Mouse (Mus musculus): ENCODE data around the gene Gm36176.
"Not testable (repeated sequence)": the region's sequence is repeated elsewhere in the genome, so short reads cannot be mapped to it uniquely, and the experiment has no call there.

Gene Gm36176

GRCm38 (mm10) chr10:77846503-77846902 lies at the start of gene Gm36176:
Gene Gm36176 (plus strand): TSS chr10:77846803.
- no peak for DNase-seq

GRCm38 (mm10) chr10:77797677-77798076 lies 48.9 kb upstream of the Gm36176 start:
- DNase-seq: no peak

GRCm38 (mm10) chr10:77798164-77798920 lies 48.3 kb upstream of the Gm36176 start:
- not testable (repeated sequence) for DNase-seq

GRCm38 (mm10) chr10:77798921-77799508 lies 47.6 kb upstream of the Gm36176 start, which contains the start of gene Gm19668:
Gene Gm19668 (minus strand): TSS chr10:77799133.
- no peak for DNase-seq

- no peak for DNase-seq
Observed at GRCm38 (mm10) chr10:77804095-77804494, 42.5 kb upstream of the Gm36176 start.

DNA sequence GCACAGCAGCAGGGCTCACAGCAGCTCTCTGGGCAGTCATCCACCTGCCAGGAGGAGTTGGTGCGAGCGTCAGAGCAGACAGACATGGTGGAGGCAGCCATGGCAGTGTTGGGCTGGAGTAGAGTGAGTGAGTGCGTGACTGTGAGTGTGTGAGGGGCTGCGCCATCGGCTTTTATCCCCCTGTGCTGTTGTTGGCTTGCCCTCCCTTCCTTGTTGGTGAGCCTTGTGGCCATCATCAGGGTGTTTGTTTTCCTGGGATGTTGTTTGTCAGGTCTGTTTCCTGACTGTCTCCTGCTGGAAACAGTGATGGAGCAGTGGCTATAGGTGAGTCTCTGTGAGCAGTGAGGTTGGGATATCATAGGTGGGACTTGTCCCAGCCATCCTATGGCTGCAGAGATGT lies 34.9 kb upstream of the Gm36176 start, which contains the start of gene Gm9507:
Gene Gm9507, minus strand, starts transcription at position 101 of the 400 bp plus-strand sequence.
- DNase-seq: no peak

DNA sequence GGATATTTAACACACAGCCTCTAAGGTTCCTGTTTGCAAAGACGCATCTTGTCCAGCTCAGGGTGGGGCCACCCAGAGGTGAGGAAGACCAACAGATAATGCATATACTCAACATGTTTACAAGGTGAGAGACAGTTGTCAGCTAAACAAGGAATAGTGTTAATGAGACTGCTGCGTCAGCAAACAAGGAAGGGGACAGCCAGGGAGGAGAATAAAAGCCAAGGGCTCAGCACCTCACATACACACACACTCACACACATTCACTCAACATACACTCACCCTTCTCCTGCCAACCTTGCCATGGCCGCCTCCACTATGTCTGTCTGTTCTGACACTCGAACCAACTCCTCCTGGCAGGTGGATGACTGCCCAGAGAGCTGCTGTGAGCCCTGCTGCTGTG lies 32.2 kb upstream of the Gm36176 start, which contains the start of gene Gm2696:
Gene Gm2696, plus strand, starts transcription at position 301 of the 400 bp plus-strand sequence.
- DNase-seq: no peak

- peak; percentile 45 for DNase-seq
Observed at GRCm38 (mm10) chr10:77815514-77815913, 31.1 kb upstream of the Gm36176 start.

- no peak for DNase-seq
Observed at GRCm38 (mm10) chr10:77818523-77818922, 28.1 kb upstream of the Gm36176 start.

GRCm38 (mm10) chr10:77819203-77819602 lies 27.4 kb upstream of the Gm36176 start:
- DNase-seq: no peak

- DNase-seq: no peak
Observed at GRCm38 (mm10) chr10:77826951-77827350, 19.7 kb upstream of the Gm36176 start, which contains the start of gene Krtap10-4. Gene Krtap10-4 (minus strand): TSS chr10:77827095.

- DNase-seq: no peak
Observed at GRCm38 (mm10) chr10:77835647-77836046, 11.0 kb upstream of the Gm36176 start, which contains the start of gene Krtap10-10. Gene Krtap10-10 (plus strand): TSS chr10:77835947.

GRCm38 (mm10) chr10:77839006-77839405 lies 7.6 kb upstream of the Gm36176 start:
- DNase-seq: no peak

GRCm38 (mm10) chr10:77846961-77847360 lies 358 bp downstream of the Gm36176 start:
- no peak for DNase-seq

DNA sequence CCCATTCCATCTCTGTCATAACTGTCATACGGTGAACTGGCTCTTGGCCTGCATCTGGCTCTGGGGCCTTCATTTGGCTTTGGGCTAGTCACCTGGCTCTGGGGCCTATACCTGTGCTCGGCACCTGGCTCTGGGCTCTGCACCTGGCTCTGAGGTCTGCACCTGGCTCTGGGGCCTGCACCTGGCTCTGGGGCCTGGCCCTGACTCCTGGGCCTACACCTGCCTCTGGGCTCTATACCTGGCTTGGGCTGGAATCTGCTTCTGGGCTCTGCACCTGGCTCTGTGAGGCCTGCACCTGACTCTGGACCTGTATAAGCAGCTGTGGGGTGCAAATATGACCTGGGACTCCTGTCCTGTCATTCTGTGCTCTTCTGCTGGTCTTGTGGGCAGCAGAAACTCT lies 935 bp downstream of the Gm36176 start:
- DNase-seq: no peak

DNA sequence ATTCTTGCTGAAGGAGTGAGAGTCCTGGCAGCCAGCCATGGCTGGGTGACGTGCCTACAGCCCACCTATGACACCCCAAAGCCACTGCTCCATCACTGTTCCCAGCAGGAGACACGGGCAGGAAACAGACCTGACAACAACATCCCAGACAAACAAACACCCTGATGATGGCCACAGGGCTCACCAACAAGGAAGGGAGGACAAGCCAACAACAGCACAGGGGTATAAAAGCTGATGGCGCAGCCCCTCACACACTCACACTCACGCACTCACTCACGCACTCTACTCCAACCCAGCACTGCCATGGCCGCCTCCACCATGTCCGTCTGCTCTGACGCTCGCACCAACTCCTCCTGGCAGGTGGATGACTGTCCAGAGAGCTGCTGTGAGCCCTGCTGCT lies 6.0 kb downstream of the Gm36176 start, which contains the start of gene Gm10318:
Gene Gm10318, plus strand, starts transcription at position 301 of the 400 bp plus-strand sequence.
- DNase-seq: no peak

DNA sequence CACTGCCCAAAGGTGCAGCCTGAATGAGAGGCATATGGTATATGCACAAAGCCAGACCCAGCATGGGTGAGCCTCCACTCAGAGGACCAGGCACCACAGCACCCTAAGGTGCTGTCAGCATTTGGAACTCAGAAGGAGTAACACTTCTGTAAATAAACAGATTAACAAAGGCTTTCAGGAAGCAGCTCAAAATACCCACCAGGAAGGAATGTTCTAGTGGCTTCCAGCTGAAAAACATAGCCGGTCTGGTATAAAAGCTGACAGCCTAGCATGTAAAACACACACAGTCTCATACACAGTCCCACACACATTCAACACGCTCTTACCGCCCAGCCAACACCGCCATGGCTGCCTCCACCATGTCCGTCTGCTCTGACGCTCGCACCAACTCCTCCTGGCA lies 15.1 kb downstream of the Gm36176 start, which contains the start of gene Gm3285:
Gene Gm3285, plus strand, starts transcription at position 301 of the 400 bp plus-strand sequence.
- DNase-seq: no peak

GRCm38 (mm10) chr10:77864067-77864761 lies 17.6 kb downstream of the Gm36176 start:
- DNase-seq: peak; percentile 57

DNA sequence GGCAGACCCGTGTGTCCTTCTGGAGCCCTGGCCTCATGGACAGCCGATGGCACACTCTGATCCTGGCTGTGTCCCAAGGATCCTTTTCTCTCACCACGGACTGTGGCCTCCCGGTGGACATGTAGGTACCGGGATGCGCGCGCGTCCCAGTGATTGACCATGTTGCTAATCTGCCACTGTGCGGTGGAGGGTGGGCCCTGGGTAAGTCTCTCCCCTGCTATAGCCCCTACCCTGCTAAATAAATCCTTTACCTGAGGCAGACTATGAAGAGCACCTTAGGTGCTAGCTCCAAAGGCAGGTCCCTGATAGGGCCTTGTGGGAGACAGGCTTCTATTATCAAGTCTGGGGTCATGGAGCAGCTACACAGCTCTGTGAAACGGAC lies 18.1 kb downstream of the Gm36176 start:
- DNase-seq: no peak

DNA sequence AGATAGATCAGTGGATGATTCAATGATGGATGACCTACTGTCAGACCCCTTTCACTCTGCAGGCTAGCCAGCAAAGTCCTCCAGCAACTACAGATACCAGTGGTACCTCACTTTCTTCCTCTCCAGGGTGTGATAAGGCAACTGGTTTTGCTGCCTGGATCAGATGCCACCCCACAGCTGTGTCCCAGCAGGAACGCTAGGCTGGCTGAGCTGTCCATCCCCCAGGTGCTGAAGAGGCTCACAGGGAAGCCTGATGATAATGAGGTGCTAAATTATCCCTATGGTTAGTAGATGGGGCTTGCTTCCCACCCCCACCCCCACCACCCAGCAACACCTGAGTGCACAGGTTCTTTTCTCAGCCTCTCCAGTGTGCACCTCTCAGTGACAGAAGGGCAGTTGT lies 20.9 kb downstream of the Gm36176 start:
- DNase-seq: no peak

GRCm38 (mm10) chr10:77869651-77870050 lies 23.0 kb downstream of the Gm36176 start:
- DNase-seq: no peak

DNA sequence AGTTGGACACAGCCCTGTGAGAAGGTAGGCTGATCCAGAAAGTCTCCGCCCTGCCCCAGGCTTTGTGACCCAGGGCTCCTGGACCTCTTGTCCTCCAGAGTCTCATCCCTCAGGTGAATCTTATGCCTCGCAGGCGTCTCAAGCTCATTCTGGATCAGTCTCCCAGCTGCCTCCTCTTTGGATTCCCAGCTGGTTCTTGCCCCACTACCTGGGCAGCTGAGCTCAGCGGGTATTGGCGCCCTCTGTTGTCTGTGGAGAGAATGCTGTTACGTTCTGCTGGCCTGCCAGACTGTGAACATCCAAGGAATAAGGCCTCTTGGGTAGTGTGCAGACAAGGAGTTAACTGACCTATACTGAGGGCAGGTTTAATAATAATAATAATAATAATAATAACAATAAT lies 32.4 kb downstream of the Gm36176 start:
- no peak for DNase-seq

- DNase-seq: no peak
Observed at GRCm38 (mm10) chr10:77880305-77880704, 33.7 kb downstream of the Gm36176 start.

Measured in embryo, embryonic 11 days (tissue).